Mouse (Mus musculus): Measurements from ENCODE around the gene Nfu1. TPM values are rescaled to one million over a fixed set of nuclear protein-coding genes. Genes with fewer than 3 reads are reported as not detected.
"Not testable (repeated sequence)": the region's sequence is repeated elsewhere in the genome, so short reads cannot be mapped to it uniquely, and the experiment has no call there.

The Nfu1 gene
- polyA plus RNA-seq, 1 experiment from 2014 or later = 92.1 TPM

DNA sequence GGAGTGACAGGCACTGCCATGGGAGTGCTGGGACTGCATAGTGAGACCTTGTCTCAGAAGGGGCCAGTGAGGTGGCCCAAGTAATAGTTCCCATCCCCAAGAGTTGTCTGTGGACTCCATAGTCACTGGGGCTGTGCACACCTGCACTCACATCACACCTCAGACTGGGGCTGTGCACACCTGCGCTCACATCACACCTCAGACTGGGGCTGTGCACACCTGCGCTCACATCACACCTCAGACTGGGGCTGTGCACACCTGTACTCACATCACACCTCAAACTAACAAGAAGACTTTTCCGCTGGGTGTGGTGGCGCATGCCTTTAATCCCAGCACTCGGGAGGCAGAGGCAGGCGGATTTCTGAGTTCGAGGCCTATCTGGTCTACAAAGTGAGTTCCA is 39.7 kb downstream of the Nfu1 start:
- not testable (repeated sequence) for H3K9ac ChIP-seq (ENCODE audit: low read length); H3K4me3 ChIP-seq (ENCODE audit: low read length); H3K4me1 ChIP-seq (replicated peaks; ENCODE audit: control insufficient read depth, insufficient read depth, low read length); ATAC-seq (ENCODE audit: low read depth); H3K27ac ChIP-seq (ENCODE audit: low read length); H3K27me3 ChIP-seq (ENCODE audit: control insufficient read depth, insufficient read depth, low read depth, low read length); H3K4me2 ChIP-seq (ENCODE audit: low read depth, low read length); H3K9me3 ChIP-seq (ENCODE audit: control insufficient read depth, low read length)
- 95% methylated on average over 7 of the region's 7 CpGs for WGBS
- peaks cover 17% of the 10 kb centered on the region for H3K36me3 ChIP-seq (ENCODE audit: control insufficient read depth, insufficient read depth, low read length)

DNA sequence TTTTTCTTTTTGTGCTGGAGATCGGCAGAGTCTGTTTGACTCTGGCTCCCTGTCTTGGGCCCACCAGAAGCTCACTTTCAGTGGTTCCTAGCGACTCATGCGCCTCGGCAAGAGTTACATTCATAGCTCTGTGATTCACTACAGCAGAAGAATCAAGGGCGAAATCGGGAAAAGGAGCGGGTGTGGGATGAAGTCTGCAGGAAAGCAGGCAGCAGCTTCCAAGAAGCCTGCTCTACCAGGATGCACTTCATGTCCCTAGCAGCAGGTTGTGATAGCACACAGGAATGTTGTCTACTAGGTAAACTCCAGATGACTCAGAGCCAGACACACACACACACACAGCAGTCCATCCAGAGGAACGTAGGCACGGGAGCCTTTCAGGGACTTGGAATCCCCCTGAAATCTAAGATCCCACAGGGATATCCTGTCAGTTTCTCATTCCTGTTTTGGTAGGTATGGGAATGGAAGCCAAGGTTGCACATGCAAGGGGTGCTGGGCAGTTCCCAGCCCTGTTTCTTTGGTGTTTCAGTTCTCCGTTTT is 42.9 kb downstream of the Nfu1 start:
- no peaks in the 10 kb centered on the region for H3K27me3 ChIP-seq (ENCODE audit: control insufficient read depth, insufficient read depth, low read depth, low read length)
- 88% methylated on average over 10 of the region's 10 CpGs for WGBS
- H3K36me3 ChIP-seq (ENCODE audit: control insufficient read depth, insufficient read depth, low read length) = peaks cover 37% of the 10 kb centered on the region

DNA sequence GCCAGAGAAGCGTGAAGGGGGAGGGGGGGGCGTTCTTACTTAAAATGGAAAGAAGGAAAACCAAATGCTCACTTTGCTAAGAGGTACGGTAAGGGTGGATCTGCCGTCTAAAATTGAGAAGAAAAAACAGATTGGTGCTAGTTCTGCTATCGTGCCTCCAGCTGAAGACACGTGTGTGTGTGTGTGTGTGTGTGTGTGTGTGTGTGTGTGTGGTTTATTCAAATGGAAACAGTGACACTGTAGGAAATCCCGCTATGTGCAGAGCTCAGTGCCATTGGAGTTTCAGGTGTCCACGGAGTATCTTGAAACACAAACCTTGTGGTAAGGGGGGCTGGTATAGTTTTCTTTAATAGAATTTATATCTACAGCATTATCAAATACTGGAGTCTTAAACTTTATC is 45.2 kb downstream of the Nfu1 start:
- no peaks in the 10 kb centered on the region for H3K27me3 ChIP-seq (ENCODE audit: control insufficient read depth, insufficient read depth, low read depth, low read length)
- H3K4me1 ChIP-seq (replicated peaks; ENCODE audit: control insufficient read depth, insufficient read depth, low read length) = no peaks in the 10 kb centered on the region
- H3K27ac ChIP-seq (ENCODE audit: low read length) = no peak overlapping the region
- ATAC-seq (ENCODE audit: low read depth) = no peak
- no peaks in the 10 kb centered on the region for H3K9me3 ChIP-seq (ENCODE audit: control insufficient read depth, low read length)
- peaks cover 53% of the 10 kb centered on the region for H3K36me3 ChIP-seq (ENCODE audit: control insufficient read depth, insufficient read depth, low read length)
- 93% methylated on average over 8 of the region's 8 CpGs for WGBS
- no peak overlapping the region for H3K4me2 ChIP-seq (ENCODE audit: low read depth, low read length)
- no peak overlapping the region for H3K9ac ChIP-seq (ENCODE audit: low read length)
- H3K4me3 ChIP-seq (ENCODE audit: low read length) = no peak overlapping the region

More for the DNA sequence above, 42.9 kb downstream of the Nfu1 start:
- Histone ChIP-seq H3K27ac (ENCODE audit: low read length) (no peak overlapping the region), H3K9me3 (ENCODE audit: control insufficient read depth, low read length) (no peaks in the 10 kb centered on the region), H3K4me1 (replicated peaks; ENCODE audit: control insufficient read depth, insufficient read depth, low read length) (no peaks in the 10 kb centered on the region), H3K9ac (ENCODE audit: low read length) (no peak overlapping the region), H3K4me3 (ENCODE audit: low read length) (no peak overlapping the region), H3K4me2 (ENCODE audit: low read depth, low read length) (no peak overlapping the region)
- ATAC-seq (ENCODE audit: low read depth) = no peak

DNA sequence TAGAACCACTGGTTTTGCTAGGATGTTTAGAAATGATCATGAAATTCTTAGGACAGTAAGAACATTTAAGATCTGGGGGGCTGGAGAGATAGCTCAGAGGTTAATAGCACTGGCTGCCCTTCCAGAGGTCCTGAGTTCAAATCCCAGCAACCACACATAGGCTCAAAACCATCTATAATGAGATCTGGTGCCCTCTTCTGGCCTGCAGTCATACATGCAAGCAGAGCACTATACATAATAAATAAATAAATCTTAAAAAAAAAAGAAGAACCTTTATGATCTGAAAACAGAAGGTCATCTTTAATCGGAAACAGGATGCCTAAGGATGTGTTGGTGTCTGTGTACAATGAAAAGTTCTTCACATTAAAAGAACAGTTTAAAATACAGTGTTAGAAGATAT is 50.7 kb downstream of the Nfu1 start:
- H3K9me3 ChIP-seq (ENCODE audit: control insufficient read depth, low read length) = no peaks in the 10 kb centered on the region
- no peaks in the 10 kb centered on the region for H3K27me3 ChIP-seq (ENCODE audit: control insufficient read depth, insufficient read depth, low read depth, low read length)
- no peak overlapping the region for H3K4me2 ChIP-seq (ENCODE audit: low read depth, low read length)
- 81% methylated on average over 1 of the region's 1 CpGs for WGBS
- H3K4me3 ChIP-seq (ENCODE audit: low read length) = no peak overlapping the region
- no peak overlapping the region for H3K27ac ChIP-seq (ENCODE audit: low read length)
- no peak for ATAC-seq (ENCODE audit: low read depth)
- no peak overlapping the region for H3K9ac ChIP-seq (ENCODE audit: low read length)
- H3K4me1 ChIP-seq (replicated peaks; ENCODE audit: control insufficient read depth, insufficient read depth, low read length) = no peaks in the 10 kb centered on the region
- peaks cover 51% of the 10 kb centered on the region for H3K36me3 ChIP-seq (ENCODE audit: control insufficient read depth, insufficient read depth, low read length)

DNA sequence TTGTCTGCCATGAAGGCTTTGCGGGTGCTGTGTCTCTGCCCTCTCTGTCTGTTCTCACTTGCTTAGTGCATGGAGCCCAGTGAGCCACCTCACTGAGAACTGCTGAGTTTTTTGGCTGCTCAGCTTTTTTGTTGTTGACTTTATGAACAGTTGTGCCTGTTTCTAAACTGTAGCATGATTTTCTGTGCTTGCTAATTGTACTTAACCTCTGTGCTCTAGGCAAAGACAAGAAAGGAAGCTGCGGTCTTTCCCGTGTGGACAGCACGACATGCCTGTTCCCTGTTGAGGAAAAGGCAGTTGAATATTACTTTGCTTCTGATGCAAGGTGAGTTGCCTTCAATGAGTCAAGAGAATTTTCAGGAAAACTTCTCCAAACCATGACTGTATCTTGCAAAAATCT is 54.5 kb downstream of the Nfu1 start:
- no peaks in the 10 kb centered on the region for H3K9me3 ChIP-seq (ENCODE audit: control insufficient read depth, low read length)
- no peaks in the 10 kb centered on the region for H3K4me1 ChIP-seq (replicated peaks; ENCODE audit: control insufficient read depth, insufficient read depth, low read length)
- no peaks in the 10 kb centered on the region for H3K27me3 ChIP-seq (ENCODE audit: control insufficient read depth, insufficient read depth, low read depth, low read length)
- whole genome bisulfite sequencing = 88% methylated on average over 4 of the region's 4 CpGs
- H3K4me2 ChIP-seq (ENCODE audit: low read depth, low read length) = no peak overlapping the region
- no peak for ATAC-seq (ENCODE audit: low read depth)
- peaks cover 42% of the 10 kb centered on the region for H3K36me3 ChIP-seq (ENCODE audit: control insufficient read depth, insufficient read depth, low read length)
- no peak overlapping the region for H3K4me3 ChIP-seq (ENCODE audit: low read length)
- H3K9ac ChIP-seq (ENCODE audit: low read length) = no peak overlapping the region
- no peak overlapping the region for H3K27ac ChIP-seq (ENCODE audit: low read length)

DNA sequence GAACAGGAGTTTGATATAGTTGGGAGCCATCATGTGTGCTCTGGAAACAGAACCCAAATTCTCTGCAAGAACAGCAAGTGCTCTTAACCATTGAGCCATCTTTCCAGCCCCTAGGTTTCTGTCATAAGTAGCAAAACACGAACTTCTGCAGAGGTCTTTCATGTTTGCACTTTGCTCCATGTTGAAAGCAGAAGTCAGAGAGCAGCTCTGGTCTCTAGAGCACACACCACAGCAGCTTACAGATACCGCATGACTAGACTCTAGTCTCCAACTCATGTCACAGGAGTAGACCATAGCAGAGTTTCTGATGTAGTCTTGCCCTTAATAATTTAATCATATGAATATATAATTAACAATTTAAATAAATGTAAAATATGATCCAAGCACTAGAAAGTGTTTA is 59.2 kb downstream of the Nfu1 start:
- no peak for ATAC-seq (ENCODE audit: low read depth)
- no peak overlapping the region for H3K4me2 ChIP-seq (ENCODE audit: low read depth, low read length)
- no peaks in the 10 kb centered on the region for H3K9me3 ChIP-seq (ENCODE audit: control insufficient read depth, low read length)
- no peak overlapping the region for H3K9ac ChIP-seq (ENCODE audit: low read length)
- WGBS = 80% methylated on average over 2 of the region's 2 CpGs
- H3K36me3 ChIP-seq (ENCODE audit: control insufficient read depth, insufficient read depth, low read length) = peaks cover 35% of the 10 kb centered on the region
- H3K4me3 ChIP-seq (ENCODE audit: low read length) = no peak overlapping the region
- H3K27me3 ChIP-seq (ENCODE audit: control insufficient read depth, insufficient read depth, low read depth, low read length) = no peaks in the 10 kb centered on the region
- H3K4me1 ChIP-seq (replicated peaks; ENCODE audit: control insufficient read depth, insufficient read depth, low read length) = peaks cover 5% of the 10 kb centered on the region; the same call in 1 of the 2 replicates
- H3K27ac ChIP-seq (ENCODE audit: low read length) = no peak overlapping the region

DNA sequence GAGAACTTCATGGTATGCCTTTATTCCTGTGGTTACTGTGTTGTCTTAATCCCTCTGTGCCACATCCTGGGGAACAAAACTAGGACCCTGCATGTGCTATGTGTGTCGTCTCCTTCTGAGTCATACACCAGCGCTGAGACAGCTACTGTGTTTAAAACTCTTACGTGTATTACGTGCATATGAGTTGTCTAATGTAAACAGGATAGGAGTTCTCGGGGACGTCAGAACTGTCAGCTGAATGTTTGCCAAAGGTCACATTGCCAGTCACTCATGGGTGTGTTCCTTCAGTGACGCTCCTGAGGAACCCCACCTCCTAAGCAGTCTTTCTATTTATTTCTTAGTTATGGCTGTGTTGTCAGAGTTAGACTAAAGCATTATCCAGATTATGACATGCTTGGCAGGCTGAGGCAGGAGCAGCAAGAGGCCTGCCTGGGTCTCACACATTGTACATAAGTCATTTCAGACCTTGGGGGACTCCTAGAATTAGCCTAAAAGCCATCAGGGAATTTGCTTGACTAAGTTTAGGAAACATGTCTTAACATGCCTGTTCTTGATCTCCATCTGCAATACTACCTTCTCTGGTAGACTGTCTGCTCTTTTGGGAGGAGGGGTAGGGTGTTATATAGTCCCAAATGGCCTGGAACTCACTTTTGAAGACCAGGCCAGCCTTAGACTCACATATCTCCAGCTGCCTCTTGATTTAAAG is 60.3 kb downstream of the Nfu1 start:
- 16% methylated on average over 7 of the region's 7 CpGs for WGBS
- Histone ChIP-seq H3K27ac (ENCODE audit: low read length) (peak overlapping the region; percentile 54), H3K4me1 (replicated peaks; ENCODE audit: control insufficient read depth, insufficient read depth, low read length) (peaks cover 5% of the 10 kb centered on the region; the same call in 1 of the 2 replicates), H3K9me3 (ENCODE audit: control insufficient read depth, low read length) (no peaks in the 10 kb centered on the region), H3K27me3 (ENCODE audit: control insufficient read depth, insufficient read depth, low read depth, low read length) (no peaks in the 10 kb centered on the region), H3K4me3 (ENCODE audit: low read length) (no peak overlapping the region), H3K9ac (ENCODE audit: low read length) (no peak overlapping the region), H3K4me2 (ENCODE audit: low read depth, low read length) (no peak overlapping the region), H3K36me3 (ENCODE audit: control insufficient read depth, insufficient read depth, low read length) (peaks cover 30% of the 10 kb centered on the region)
- peak; percentile 72 for ATAC-seq (ENCODE audit: low read depth)

DNA sequence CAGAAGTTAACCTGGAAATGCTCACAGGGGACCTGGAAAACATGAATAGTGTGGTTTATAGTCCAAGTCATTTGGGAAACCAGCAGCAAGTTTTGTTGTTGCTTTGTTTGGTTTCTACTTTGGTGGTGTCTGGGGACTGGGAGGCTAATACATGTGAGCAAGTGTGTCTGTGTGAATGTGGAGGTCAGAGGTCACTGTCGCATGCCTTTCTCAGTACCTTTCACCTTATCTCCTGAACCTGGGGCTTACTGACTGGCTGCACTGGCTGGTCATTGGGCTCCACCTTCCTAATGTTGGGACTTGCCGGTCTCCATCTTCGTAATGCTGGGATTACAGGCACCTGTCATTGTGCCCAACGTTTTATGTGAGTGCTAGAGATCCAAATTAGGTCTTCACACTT is 61.6 kb downstream of the Nfu1 start:
- Histone ChIP-seq H3K36me3 (ENCODE audit: control insufficient read depth, insufficient read depth, low read length) (peaks cover 25% of the 10 kb centered on the region), H3K9me3 (ENCODE audit: control insufficient read depth, low read length) (no peaks in the 10 kb centered on the region)
- ATAC-seq (ENCODE audit: low read depth) = no peak

DNA sequence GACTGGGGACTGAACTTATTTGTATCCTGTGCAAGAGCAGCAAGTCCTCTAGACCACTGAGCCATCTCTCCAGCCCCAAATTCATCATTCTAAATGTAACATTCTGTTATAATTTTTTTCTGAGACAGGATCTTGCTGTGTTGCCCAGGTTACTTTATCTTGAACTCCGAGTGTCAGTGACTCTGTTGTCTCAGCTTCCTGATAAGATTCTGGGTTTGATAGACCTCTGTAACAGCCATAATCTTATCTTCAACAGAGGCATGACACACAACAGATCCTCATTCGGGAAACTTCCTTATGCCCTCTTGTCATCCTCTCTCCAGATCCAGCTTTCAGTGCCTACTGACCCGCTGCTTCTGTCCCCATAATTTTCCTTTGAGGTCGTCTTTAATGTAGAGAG is 63.7 kb downstream of the Nfu1 start:
- Histone ChIP-seq H3K36me3 (ENCODE audit: control insufficient read depth, insufficient read depth, low read length) (peaks cover 32% of the 10 kb centered on the region), H3K27me3 (ENCODE audit: control insufficient read depth, insufficient read depth, low read depth, low read length) (no peaks in the 10 kb centered on the region), H3K9me3 (ENCODE audit: control insufficient read depth, low read length) (no peaks in the 10 kb centered on the region), H3K27ac (ENCODE audit: low read length) (no peak overlapping the region), H3K4me2 (ENCODE audit: low read depth, low read length) (no peak overlapping the region), H3K9ac (ENCODE audit: low read length) (no peak overlapping the region), H3K4me1 (replicated peaks; ENCODE audit: control insufficient read depth, insufficient read depth, low read length) (peaks cover 5% of the 10 kb centered on the region; the same call in 1 of the 2 replicates), H3K4me3 (ENCODE audit: low read length) (no peak overlapping the region)
- WGBS = 44% methylated on average over 4 of the region's 4 CpGs
- no peak for ATAC-seq (ENCODE audit: low read depth)

More for the DNA sequence above, 61.6 kb downstream of the Nfu1 start:
- no peak overlapping the region for H3K27ac ChIP-seq (ENCODE audit: low read length)
- 89% methylated on average over 4 of the region's 4 CpGs for WGBS
- H3K4me3 ChIP-seq (ENCODE audit: low read length) = no peak overlapping the region
- H3K9ac ChIP-seq (ENCODE audit: low read length) = no peak overlapping the region
- no peaks in the 10 kb centered on the region for H3K27me3 ChIP-seq (ENCODE audit: control insufficient read depth, insufficient read depth, low read depth, low read length)
- H3K4me2 ChIP-seq (ENCODE audit: low read depth, low read length) = no peak overlapping the region
- H3K4me1 ChIP-seq (replicated peaks; ENCODE audit: control insufficient read depth, insufficient read depth, low read length) = peaks cover 5% of the 10 kb centered on the region; the same call in 1 of the 2 replicates
